Mouse (Mus musculus) urinary bladder, adult 2 months (tissue): ENCODE results near the gene Olfr1162. TPM values are rescaled to one million over a fixed set of nuclear protein-coding genes. Genes with fewer than 3 reads are reported as not detected.
"Not testable (repeated sequence)": the region's sequence is repeated elsewhere in the genome, so short reads cannot be mapped to it uniquely, and the experiment has no call there.

ENCODE experiments used
- DNase-seq: peaks from one replicate; pipeline ENCODE4 v3.0.0; 2022; ENCODE audit warnings: low spot score
- polyA plus RNA-seq: library from polyadenylated mRNA; depleted of rRNA; stranded (reverse); fragments of >200 nt; gene quantifications from 2 replicates; pipeline ENCODE4 v1.2.3, GENCODE M21; 2012; rRNA removed

Olfr1162 gene
- not detected in 2 replicates for polyA plus RNA-seq

GRCm38 (mm10) chr2:88051029-88051428 is at the start of gene Olfr1162:
TSS of gene Olfr1162 (minus strand) at chr2:88051129.
- no peak for DNase-seq

- DNase-seq, result no peak
Measured at GRCm38 (mm10) chr2:88093866-88094265, 42.9 kb upstream of the Olfr1162 start, which contains the start of gene Olfr1164. TSS of gene Olfr1164 (minus strand) at chr2:88093966.

GRCm38 (mm10) chr2:88071730-88072129 is 20.8 kb upstream of the Olfr1162 start, which contains the start of gene Olfr1163:
TSS of gene Olfr1163 (minus strand) at chr2:88071830.
- DNase-seq, result no peak

GRCm38 (mm10) chr2:88063587-88063986 is 12.7 kb upstream of the Olfr1162 start:
- DNase-seq, result no peak

- DNase-seq, result no peak
Measured at GRCm38 (mm10) chr2:88037599-88037998, 13.3 kb downstream of the Olfr1162 start, which contains the start of gene Olfr73. TSS of gene Olfr73 (minus strand) at chr2:88037699.

GRCm38 (mm10) chr2:88022474-88022873 is 28.5 kb downstream of the Olfr1162 start, which contains the start of gene Olfr1161:
TSS of gene Olfr1161 (plus strand) at chr2:88022774.
- not testable (repeated sequence) for DNase-seq

- no peak for DNase-seq
Measured at GRCm38 (mm10) chr2:88007515-88008318, 43.2 kb downstream of the Olfr1162 start, which contains the start of gene Olfr1160. TSS of gene Olfr1160 (minus strand) at chr2:88008268.

Other genes with a start within 250 kb of the Olfr1162 start
- not detected in 2 replicates for gene Olfr1145, start 241.3 kb downstream of the Olfr1162 start, polyA plus RNA-seq
- gene Olfr1148, start 220.6 kb downstream of the Olfr1162 start, polyA plus RNA-seq, result not detected in 2 replicates
- gene Olfr1150-ps1, start 207.1 kb downstream of the Olfr1162 start, polyA plus RNA-seq, result not detected in 2 replicates
- gene Olfr1151, start 195.3 kb downstream of the Olfr1162 start, polyA plus RNA-seq, result not detected in 2 replicates
- gene Olfr1152, start 184.6 kb downstream of the Olfr1162 start, polyA plus RNA-seq, result not detected in 2 replicates
- not detected in 2 replicates for gene Olfr1153, start 156.2 kb downstream of the Olfr1162 start, polyA plus RNA-seq
- gene Olfr1154, start 146.0 kb downstream of the Olfr1162 start, polyA plus RNA-seq, result not detected in 2 replicates
- gene Olfr1155, start 106.0 kb downstream of the Olfr1162 start, polyA plus RNA-seq, result not detected in 2 replicates
- gene Olfr1156, start 98.0 kb downstream of the Olfr1162 start, polyA plus RNA-seq, result not detected in 2 replicates
- gene Olfr1157, start 82.8 kb downstream of the Olfr1162 start, polyA plus RNA-seq, result not detected in 2 replicates
- gene Olfr74, start 76.5 kb downstream of the Olfr1162 start, polyA plus RNA-seq, result not detected in 2 replicates
- gene Olfr1158, start 61.0 kb downstream of the Olfr1162 start, polyA plus RNA-seq, result not detected in 2 replicates
- not detected in 2 replicates for gene Olfr1160, start 42.9 kb downstream of the Olfr1162 start, polyA plus RNA-seq
- gene Olfr1161, start 28.4 kb downstream of the Olfr1162 start, polyA plus RNA-seq, result not detected in 2 replicates
- gene Olfr73, start 13.4 kb downstream of the Olfr1162 start, polyA plus RNA-seq, result not detected in 2 replicates
- gene Olfr1163, start 20.7 kb upstream of the Olfr1162 start, polyA plus RNA-seq, result not detected in 2 replicates
- not detected in 2 replicates for gene Olfr1164, start 42.8 kb upstream of the Olfr1162 start, polyA plus RNA-seq
- not detected in 2 replicates for gene Olfr1166, start 77.1 kb upstream of the Olfr1162 start, polyA plus RNA-seq
- gene Olfr1167, start 104.1 kb upstream of the Olfr1162 start, polyA plus RNA-seq, result not detected in 2 replicates
- not detected in 2 replicates for gene Olfr1168, start 130.8 kb upstream of the Olfr1162 start, polyA plus RNA-seq
- gene Olfr1170, start 177.2 kb upstream of the Olfr1162 start, polyA plus RNA-seq, result not detected in 2 replicates
- not detected in 2 replicates for gene Olfr1173, start 228.7 kb upstream of the Olfr1162 start, polyA plus RNA-seq